Mouse (Mus musculus) cortical plate, adult 2 months (tissue): ENCODE results near the gene Ring1.
"Not testable (repeated sequence)": the region's sequence is repeated elsewhere in the genome, so short reads cannot be mapped to it uniquely, and the experiment has no call there.

ENCODE experiments used
- CTCF ChIP-seq: fragments of 200-500 bp; IDR thresholded peaks from 2 replicates; pipeline ENCODE4 v1.5.1; 2011; ENCODE audit warnings: mild to moderate bottlenecking, control low read depth, low read length; ENCODE audit not compliant: insufficient read depth; ENCODE audit errors: extremely low read depth
- POLR2A ChIP-seq: fragments of 200-500 bp; IDR thresholded peaks from 2 replicates; pipeline ENCODE4 v1.6.1; 2011; ENCODE audit warnings: mild to moderate bottlenecking, low read length, control low read depth; ENCODE audit not compliant: insufficient read depth; ENCODE audit errors: extremely low read depth

DNA sequence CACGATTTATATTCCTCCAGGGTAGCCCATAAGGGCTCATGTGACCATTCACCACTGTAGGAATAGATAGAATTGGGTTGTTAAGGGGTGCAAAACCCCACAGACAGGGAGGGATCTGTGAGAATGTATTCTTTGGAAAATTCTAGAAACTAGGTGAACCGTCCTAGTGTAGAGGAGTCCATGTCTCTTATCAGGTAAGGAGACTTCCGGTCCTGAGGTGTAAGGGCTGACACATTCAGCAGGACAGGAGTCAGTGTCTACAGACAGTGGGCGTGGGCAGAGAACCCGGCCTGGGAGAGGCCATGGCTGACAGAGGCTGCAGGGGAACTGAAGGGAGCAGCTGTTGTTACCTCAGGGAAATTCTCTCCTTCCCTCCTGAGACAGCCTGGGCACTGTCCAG lies 25.8 kb downstream of the Ring1 start:
- TF ChIP-seq CTCF, POLR2A: not testable (repeated sequence)
